Mouse (Mus musculus): ENCODE measurements around the gene Rslcan18. TPM values are rescaled to one million over a fixed set of nuclear protein-coding genes. Genes with fewer than 3 reads are reported as not detected.

Gene Rslcan18
- 0.04 and 0.11 TPM in 2 replicates for polyA plus RNA-seq (2012; rRNA removed)

DNA sequence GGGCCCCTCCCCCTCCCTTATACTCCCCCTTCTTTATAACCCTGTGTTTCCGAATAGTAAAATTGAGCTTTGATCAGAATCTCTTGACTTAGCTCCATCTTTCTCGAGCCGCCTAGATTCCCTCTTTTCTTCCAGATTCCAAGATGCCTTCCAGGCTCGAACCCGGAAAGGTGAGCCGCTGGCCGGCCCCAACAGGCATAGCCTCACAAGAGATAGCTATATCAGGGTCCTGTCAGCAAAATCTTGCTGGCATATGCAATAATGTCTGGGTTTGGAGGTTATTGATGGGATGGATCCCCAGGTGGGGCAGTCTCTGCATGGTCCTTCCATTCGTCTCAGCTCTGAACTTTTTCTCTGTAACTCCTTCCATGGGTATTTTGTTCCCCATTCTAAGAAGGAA is at the start of gene Rslcan18:
Rslcan18 (minus strand) TSS at position 101 of the 400 bp plus-strand sequence.

DNA sequence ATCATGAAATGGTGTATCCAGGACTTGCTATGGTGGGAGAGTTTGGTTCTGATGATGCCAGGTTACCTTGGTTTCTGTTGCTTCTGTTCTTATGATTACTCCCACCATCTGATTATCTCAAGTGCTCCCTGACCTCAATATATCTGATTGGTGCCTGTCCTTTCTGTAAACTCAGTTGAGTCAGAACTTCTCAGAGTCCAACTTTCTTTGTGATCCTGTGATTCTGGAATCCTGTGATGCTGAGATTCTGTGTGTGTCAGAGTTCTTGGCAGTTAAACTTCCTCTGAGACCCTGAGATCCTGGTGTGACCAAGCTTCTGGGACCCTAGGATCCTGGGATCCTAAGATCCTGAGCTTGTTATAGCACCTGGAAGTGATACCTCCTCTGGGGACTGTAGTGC is 5.3 kb upstream of the Rslcan18 start, which contains the start of gene Zfp759:
Zfp759 (plus strand) TSS at position 301 of the 400 bp plus-strand sequence.

DNA sequence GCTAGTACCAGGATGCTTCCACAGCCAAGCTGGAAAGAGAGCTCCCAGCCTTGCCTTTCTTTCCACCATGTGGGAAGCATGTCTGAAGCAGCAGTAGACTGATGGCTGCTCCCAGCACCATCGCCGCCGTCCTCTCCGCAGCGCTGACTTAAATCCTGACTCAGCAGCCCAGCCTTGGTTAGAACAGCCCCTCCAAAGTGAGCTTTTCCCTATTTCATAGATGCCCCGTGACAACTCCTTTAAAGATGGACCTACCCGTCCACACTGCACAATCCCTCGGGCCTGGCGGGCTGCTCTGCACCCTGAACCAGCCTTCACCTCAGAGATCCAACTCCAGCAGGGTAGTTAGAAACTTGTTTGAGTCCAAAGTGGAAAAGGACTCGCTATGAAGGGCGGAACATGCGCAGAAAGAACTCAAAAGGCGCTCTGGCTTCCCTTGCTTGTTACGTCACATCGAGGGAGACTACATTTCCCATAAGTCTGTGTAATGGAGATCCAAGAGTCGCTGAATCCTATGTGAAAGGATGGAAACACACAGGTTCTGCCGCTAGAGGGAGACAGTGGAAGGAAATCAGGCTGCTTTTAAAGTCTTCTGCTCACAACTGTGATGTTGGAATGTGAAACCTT is 7.8 kb downstream of the Rslcan18 start, which contains the start of gene Gm28557:
Gm28557 (minus strand) TSS at position 411 of the 627 bp plus-strand sequence.

DNA sequence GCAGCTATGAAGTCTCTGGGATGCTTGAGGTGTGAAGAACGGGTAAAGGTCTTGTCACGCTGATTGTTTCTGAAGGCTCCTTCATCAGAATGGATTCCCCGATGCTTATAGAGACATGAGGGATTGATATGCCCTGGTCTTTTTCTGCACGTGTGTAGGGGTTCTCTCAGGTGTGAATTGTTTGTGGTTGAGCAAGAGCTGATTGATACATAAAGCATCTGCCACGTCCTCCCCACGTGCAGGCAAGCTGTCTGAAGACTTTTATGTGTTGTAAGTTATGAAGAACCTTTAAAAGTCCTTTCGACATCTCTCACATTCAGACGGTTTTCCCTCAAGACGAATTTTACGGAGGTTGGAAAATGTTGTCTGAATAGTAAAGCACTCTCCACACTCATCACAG is 18.2 kb downstream of the Rslcan18 start, which contains the start of gene Zfp708:
Zfp708 (minus strand) TSS at position 101 of the 400 bp plus-strand sequence.

DNA sequence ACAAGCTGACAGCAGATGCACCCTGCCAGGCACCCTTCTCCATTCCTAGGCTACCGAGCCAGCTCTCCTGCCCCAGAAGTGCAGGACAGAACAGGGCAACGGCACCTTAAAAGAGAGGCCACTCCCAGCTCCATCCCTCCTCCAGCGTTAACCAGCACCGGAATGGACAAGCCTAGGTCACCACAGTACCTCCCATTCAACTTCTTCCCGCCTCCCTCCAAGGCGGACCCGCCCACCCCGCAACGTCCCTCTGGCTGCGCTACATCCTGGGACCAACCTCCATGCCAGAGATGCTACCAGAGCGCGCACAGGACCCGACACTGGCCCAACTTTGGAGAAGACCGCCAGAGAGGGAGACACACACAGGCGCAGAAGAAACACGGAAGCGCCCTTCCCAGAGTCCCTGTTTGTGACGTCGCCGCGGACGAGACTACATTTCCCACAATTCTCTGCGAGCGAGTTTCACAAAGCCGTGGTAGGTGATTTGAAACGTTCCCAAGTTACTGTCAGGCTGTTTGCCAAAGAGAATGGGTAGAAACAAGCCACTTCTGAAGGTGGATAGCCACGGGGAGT is 55.2 kb downstream of the Rslcan18 start, which contains the start of gene Zfp712:
Zfp712 (minus strand) TSS at position 385 of the 573 bp plus-strand sequence.

Other genes with a start within 250 kb of the Rslcan18 start
- 4.0 and 4.1 TPM in 2 replicates for gene Gm10767, start 211.3 kb downstream of the Rslcan18 start, polyA plus RNA-seq (2012; rRNA removed)
- 3.9 and 4.0 TPM in 2 replicates for gene Zfp712, start 55.1 kb downstream of the Rslcan18 start, polyA plus RNA-seq (2012; rRNA removed)
- gene Zfp708, start 18.3 kb downstream of the Rslcan18 start, polyA plus RNA-seq (2012; rRNA removed): 6.9 and 7.1 TPM in 2 replicates
- 1.4 and 1.7 TPM in 2 replicates for gene Gm28557, start 7.7 kb downstream of the Rslcan18 start, polyA plus RNA-seq (2012; rRNA removed)
- 3.8 and 4.1 TPM in 2 replicates for gene Zfp759, start 5.4 kb upstream of the Rslcan18 start, polyA plus RNA-seq (2012; rRNA removed)
- gene Rsl1, start 56.9 kb upstream of the Rslcan18 start, polyA plus RNA-seq (2012; rRNA removed): 4.7 and 5.2 TPM in 2 replicates
- gene Zfp455, start 78.2 kb upstream of the Rslcan18 start, polyA plus RNA-seq (2012; rRNA removed): 2.0 TPM in 2 replicates
- 3.8 and 4.3 TPM in 2 replicates for gene Zfp458, start 162.2 kb upstream of the Rslcan18 start, polyA plus RNA-seq (2012; rRNA removed)
- gene Zfp457, start 190.2 kb upstream of the Rslcan18 start, polyA plus RNA-seq (2012; rRNA removed): 1.9 and 2.0 TPM in 2 replicates
- gene Zfp595, start 216.3 kb upstream of the Rslcan18 start, polyA plus RNA-seq (2012; rRNA removed): 2.2 and 2.3 TPM in 2 replicates
- not detected in 2 replicates for gene Gm28044, start 244.3 kb upstream of the Rslcan18 start, polyA plus RNA-seq (2012; rRNA removed)
- gene Zfp953, start 244.3 kb upstream of the Rslcan18 start, polyA plus RNA-seq (2012; rRNA removed): 0.51 and 0.56 TPM in 2 replicates